Mouse (Mus musculus) neural tube, postnatal 0 days (tissue): ENCODE measurements around the gene Dhdds. TPM values are rescaled to one million over a fixed set of nuclear protein-coding genes. Genes with fewer than 3 reads are reported as not detected.

Experiments used
- polyA plus RNA-seq: library from polyadenylated mRNA; unstranded; fragments of >200 nt; fragmentation: Nextera tagmentation; extraction: Ambion mirVana; gene quantifications from 2 replicates; pipeline ENCODE4 v1.2.1, GENCODE M21; 2015

The Dhdds gene
- 37.3 and 44.2 TPM in 2 replicates for polyA plus RNA-seq

DNA sequence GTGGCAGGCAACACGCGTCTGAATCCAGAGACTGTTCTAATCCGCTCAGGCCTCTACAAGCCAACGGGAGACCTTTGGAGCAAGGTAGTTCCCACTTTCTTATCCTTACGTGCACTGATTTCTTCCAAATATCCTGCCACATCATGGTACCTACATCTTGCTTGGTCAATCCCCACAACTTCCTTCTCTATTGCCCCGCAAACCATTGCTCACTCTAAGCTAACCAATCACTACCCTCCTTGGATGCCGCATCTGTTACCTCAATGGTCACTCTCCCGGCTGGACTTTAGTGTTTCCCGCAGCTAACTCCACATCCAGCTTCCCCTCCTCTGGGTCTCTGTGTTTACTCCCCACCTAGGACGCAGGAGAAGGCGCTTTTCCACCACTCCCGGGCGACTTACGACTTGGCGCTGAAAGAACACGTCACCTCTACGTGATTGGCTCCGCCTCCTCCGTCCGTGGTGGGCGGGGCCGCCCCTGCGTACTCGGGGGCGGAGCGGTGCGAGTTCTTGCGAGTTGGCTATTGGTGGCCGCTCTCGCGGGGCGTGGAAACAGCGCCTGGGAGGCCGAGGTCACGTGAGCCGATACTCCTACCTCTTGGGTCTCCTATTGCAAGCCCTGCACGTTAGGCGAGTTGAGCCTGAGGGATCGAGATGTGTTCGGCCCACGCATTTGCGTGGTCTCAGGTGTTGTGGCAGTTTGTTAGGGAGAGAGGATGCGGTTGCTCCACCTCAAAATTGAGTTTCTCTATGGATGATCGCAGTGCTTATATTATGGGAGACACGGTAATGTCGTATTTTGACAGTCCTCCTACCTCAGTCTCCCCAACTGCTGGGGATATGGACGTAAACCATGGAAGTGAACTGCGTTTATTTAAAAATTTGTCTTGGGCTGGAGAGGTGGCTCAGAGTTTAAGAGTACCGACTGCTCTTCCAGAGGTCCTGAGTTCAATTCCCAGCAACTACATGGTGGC lies at the start of gene Dhdds:
Dhdds (minus strand) TSS at position 453 of the 973 bp plus-strand sequence.

GRCm38 (mm10) chr4:134018779-134019145 lies 18.0 kb upstream of the Dhdds start, which contains the start of gene Lin28a:
Gene Lin28a (minus strand): TSS chr4:134018841.

GRCm38 (mm10) chr4:133968150-133968921 lies 32.4 kb downstream of the Dhdds start, which contains the start of gene Hmgn2:
Gene Hmgn2 (minus strand): TSS chr4:133968650.

Other genes starting within 250 kb of the Dhdds start
- gene Arid1a, start 244.1 kb downstream of the Dhdds start, polyA plus RNA-seq = 17.4 and 21.0 TPM in 2 replicates
- gene Rps6ka1, start 113.1 kb downstream of the Dhdds start, polyA plus RNA-seq = 21.4 and 23.9 TPM in 2 replicates
- gene Hmgn2, start 32.3 kb downstream of the Dhdds start, polyA plus RNA-seq = 710 and 721 TPM in 2 replicates
- 0.08 and 0.12 TPM in 2 replicates for gene Lin28a, start 17.9 kb upstream of the Dhdds start, polyA plus RNA-seq
- not detected in 2 replicates for gene Zfp683, start 52.9 kb upstream of the Dhdds start, polyA plus RNA-seq
- 6.2 and 7.4 TPM in 2 replicates for gene Crybg2, start 59.9 kb upstream of the Dhdds start, polyA plus RNA-seq
- 3.2 and 6.2 TPM in 2 replicates for gene Cd52, start 94.2 kb upstream of the Dhdds start, polyA plus RNA-seq
- gene Ubxn11, start 101.7 kb upstream of the Dhdds start, polyA plus RNA-seq = 9.3 and 13.4 TPM in 2 replicates
- gene Sh3bgrl3, start 127.9 kb upstream of the Dhdds start, polyA plus RNA-seq = 539 and 571 TPM in 2 replicates
- 14.9 and 17.2 TPM in 2 replicates for gene Cep85, start 186.2 kb upstream of the Dhdds start, polyA plus RNA-seq
- gene Gm7534, start 202.1 kb upstream of the Dhdds start, polyA plus RNA-seq = not detected in 2 replicates
- gene Catsper4, start 226.5 kb upstream of the Dhdds start, polyA plus RNA-seq = 0.13 and 0.15 TPM in 2 replicates
- gene Cnksr1, start 237.5 kb upstream of the Dhdds start, polyA plus RNA-seq = 0.09 TPM in 1 of 2 replicates, not detected in the other
- gene E130218I03Rik, start 242.7 kb upstream of the Dhdds start, polyA plus RNA-seq = 0.50 and 0.53 TPM in 2 replicates
- gene Zfp593, start 244.7 kb upstream of the Dhdds start, polyA plus RNA-seq = 12.3 and 13.6 TPM in 2 replicates
- 0.26 TPM in 1 of 2 replicates, not detected in the other for gene Gm30191, start 246.0 kb upstream of the Dhdds start, polyA plus RNA-seq